Mouse (Mus musculus) kidney, embryonic 15.5 days (tissue): ENCODE data around the gene Asic1. TPM values are rescaled to one million over a fixed set of nuclear protein-coding genes. Genes with fewer than 3 reads are reported as not detected.
"Not testable (repeated sequence)": the region's sequence is repeated elsewhere in the genome, so short reads cannot be mapped to it uniquely, and the experiment has no call there.

ENCODE experiments used
- ATAC-seq: fragments of 200-750 bp; cut with Nextera tagmentation; replicated peaks from 2 replicates; pipeline ENCODE4 v1.8.0; 2017; ENCODE audit warnings: moderate TSS enrichment; ENCODE audit not compliant: low FRiP score
- H3K27ac ChIP-seq: fragments of 300-500 bp; sonication (generic); 2 replicates; pipeline ENCODE4 v1.5.1; 2015; ENCODE audit warnings: mild to moderate bottlenecking, inconsistent platforms
- H3K27me3 ChIP-seq: fragments of 300-500 bp; sonication (generic); 2 replicates; pipeline ENCODE4 v1.6.1; 2015; ENCODE audit warnings: inconsistent platforms
- H3K36me3 ChIP-seq: fragments of 300-500 bp; sonication (generic); 2 replicates; pipeline ENCODE4 v1.6.1; 2015; ENCODE audit warnings: inconsistent platforms
- H3K4me1 ChIP-seq: fragments of 300-500 bp; sonication (generic); 2 replicates; pipeline ENCODE4 v1.6.1; 2015; ENCODE audit warnings: inconsistent platforms
- H3K4me2 ChIP-seq: fragments of 300-500 bp; sonication (generic); 2 replicates; pipeline ENCODE4 v1.6.1; 2015; ENCODE audit warnings: moderate library complexity, mild to moderate bottlenecking, inconsistent platforms
- H3K4me3 ChIP-seq: fragments of 300-500 bp; sonication (generic); replicated peaks from 2 replicates; pipeline ENCODE4 v1.5.1; 2015; ENCODE audit warnings: mild to moderate bottlenecking, inconsistent platforms
- H3K9ac ChIP-seq: fragments of 300-500 bp; sonication (generic); 2 replicates; pipeline ENCODE4 v1.6.1; 2015; ENCODE audit warnings: mild to moderate bottlenecking, inconsistent platforms
- H3K9me3 ChIP-seq: fragments of 300-500 bp; sonication (generic); replicated peaks from 2 replicates; pipeline ENCODE4 v1.6.1; 2016; ENCODE audit warnings: inconsistent platforms
- WGBS: fragments of 180-500 bp; shearing (Covaris S2); methylation state at CpG from one replicate; pipeline ENCODE4 v1.1.7; 2015; ENCODE audit warnings: mixed read lengths; 5-methylcytosine and 5-hydroxymethylcytosine counted together
- polyA plus RNA-seq: library from polyadenylated mRNA; unstranded; fragments of >200 nt; fragmentation: Nextera tagmentation; extraction: Ambion mirVana; gene quantifications from 2 replicates; pipeline ENCODE4 v1.2.1, GENCODE M21; 2015

Gene Asic1
- polyA plus RNA-seq, 1 experiment from 2014 or later: 1.8 TPM

- ATAC-seq: no peak
- Histone ChIP-seq H3K9me3 (peaks cover 4% of the 10 kb centered on the region; the same call in 1 of the 2 replicates), H3K9ac (peak overlapping the region; percentile 93), H3K27ac (peak overlapping the region; percentile 97; the same call in 1 of the 2 replicates), H3K4me3 (peak overlapping the region; percentile 91), H3K27me3 (no peaks in the 10 kb centered on the region), H3K4me2 (peak overlapping the region; percentile 70), H3K36me3 (peaks cover 35% of the 10 kb centered on the region), H3K4me1 (peaks cover 49% of the 10 kb centered on the region)
- 69% methylated on average over 2 of the region's 2 CpGs for WGBS
These were observed 56.4 kb downstream of the Asic1 start for GRCm38 (mm10) chr15:99726549-99726948.

DNA sequence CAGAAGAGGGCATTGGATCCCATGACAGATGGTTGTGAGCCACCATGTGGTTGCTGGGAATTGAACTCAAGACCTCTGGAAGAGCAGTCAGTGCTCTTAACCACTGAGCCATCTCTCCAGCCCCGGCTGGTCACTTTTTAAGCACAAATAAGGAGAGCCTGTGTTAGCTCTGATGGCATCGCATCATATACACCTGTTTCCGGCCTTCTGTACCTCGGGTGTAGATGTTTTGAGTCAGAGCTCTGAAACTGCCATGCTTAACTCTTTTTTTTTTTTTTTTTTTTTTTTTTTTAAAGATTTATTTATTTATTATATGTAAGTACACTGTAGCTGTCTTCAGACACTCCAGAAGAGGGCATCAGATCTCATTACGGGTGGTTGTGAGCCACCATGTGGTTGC lies 56.9 kb downstream of the Asic1 start:
- peaks cover 44% of the 10 kb centered on the region for H3K4me1 ChIP-seq
- not testable (repeated sequence) for H3K4me3 ChIP-seq, H3K9ac ChIP-seq, H3K4me2 ChIP-seq, H3K9me3 ChIP-seq, H3K27ac ChIP-seq, ATAC-seq, H3K27me3 ChIP-seq
- peaks cover 39% of the 10 kb centered on the region for H3K36me3 ChIP-seq
- 89% methylated on average over 4 of the region's 5 CpGs for WGBS

GRCm38 (mm10) chr15:99727525-99727924 lies 57.4 kb downstream of the Asic1 start:
- H3K9me3 ChIP-seq: peaks cover 4% of the 10 kb centered on the region; the same call in 1 of the 2 replicates
- no peaks in the 10 kb centered on the region for H3K27me3 ChIP-seq
- peaks cover 39% of the 10 kb centered on the region for H3K4me1 ChIP-seq
- WGBS: 92% methylated on average over 12 of the region's 12 CpGs
- H3K9ac ChIP-seq: no peak overlapping the region
- no peak for ATAC-seq
- no peak overlapping the region for H3K27ac ChIP-seq
- no peak overlapping the region for H3K4me2 ChIP-seq
- peaks cover 42% of the 10 kb centered on the region for H3K36me3 ChIP-seq
- no peak overlapping the region for H3K4me3 ChIP-seq

DNA sequence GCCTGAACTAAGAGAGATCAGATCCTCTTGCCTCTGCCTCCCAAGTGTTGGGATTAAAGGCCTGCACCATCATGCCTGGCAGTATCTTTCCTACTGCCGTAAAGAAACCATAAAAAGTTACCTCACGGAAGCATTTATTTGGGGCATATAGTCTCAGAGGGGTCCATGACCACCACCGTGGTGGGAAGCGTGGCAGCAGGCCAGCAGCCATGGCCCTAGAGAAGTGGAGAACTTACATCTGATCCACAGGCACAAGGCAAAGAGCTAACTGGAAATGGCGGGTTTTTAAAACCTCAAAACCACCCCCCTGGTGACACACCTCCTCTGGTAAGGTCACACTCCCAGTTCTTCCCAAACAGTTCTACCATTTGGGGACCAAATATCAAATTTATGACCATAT lies 58.0 kb downstream of the Asic1 start:
- H3K4me3 ChIP-seq: no peak overlapping the region
- 94% methylated on average over 5 of the region's 5 CpGs for WGBS
- H3K27ac ChIP-seq: no peak overlapping the region
- peaks cover 49% of the 10 kb centered on the region for H3K36me3 ChIP-seq
- H3K27me3 ChIP-seq: no peaks in the 10 kb centered on the region
- ATAC-seq: no peak
- no peak overlapping the region for H3K4me2 ChIP-seq
- peaks cover 4% of the 10 kb centered on the region; the same call in 1 of the 2 replicates for H3K9me3 ChIP-seq
- H3K4me1 ChIP-seq: peaks cover 32% of the 10 kb centered on the region
- H3K9ac ChIP-seq: no peak overlapping the region

- no peak overlapping the region for H3K4me2 ChIP-seq
- H3K9ac ChIP-seq: no peak overlapping the region
- WGBS: 96% methylated on average over 4 of the region's 4 CpGs
- no peak overlapping the region for H3K4me3 ChIP-seq
- no peaks in the 10 kb centered on the region for H3K27me3 ChIP-seq
- peaks cover 4% of the 10 kb centered on the region; the same call in 1 of the 2 replicates for H3K9me3 ChIP-seq
- no peak overlapping the region for H3K27ac ChIP-seq
- peaks cover 22% of the 10 kb centered on the region for H3K4me1 ChIP-seq
- peaks cover 56% of the 10 kb centered on the region for H3K36me3 ChIP-seq
- no peak for ATAC-seq
These were observed 59.1 kb downstream of the Asic1 start for GRCm38 (mm10) chr15:99729056-99729783.

GRCm38 (mm10) chr15:99731167-99731566 lies 61.0 kb downstream of the Asic1 start:
- Histone ChIP-seq H3K36me3 (peaks cover 67% of the 10 kb centered on the region), H3K27ac (no peak overlapping the region), H3K27me3 (no peaks in the 10 kb centered on the region), H3K9me3 (peaks cover 4% of the 10 kb centered on the region; the same call in 1 of the 2 replicates), H3K4me1 (peaks cover 11% of the 10 kb centered on the region; the same call in 1 of the 2 replicates), H3K9ac (no peak overlapping the region), H3K4me3 (no peak overlapping the region), H3K4me2 (no peak overlapping the region)
- 100% methylated on average over 2 of the region's 2 CpGs for WGBS
- no peak for ATAC-seq

DNA sequence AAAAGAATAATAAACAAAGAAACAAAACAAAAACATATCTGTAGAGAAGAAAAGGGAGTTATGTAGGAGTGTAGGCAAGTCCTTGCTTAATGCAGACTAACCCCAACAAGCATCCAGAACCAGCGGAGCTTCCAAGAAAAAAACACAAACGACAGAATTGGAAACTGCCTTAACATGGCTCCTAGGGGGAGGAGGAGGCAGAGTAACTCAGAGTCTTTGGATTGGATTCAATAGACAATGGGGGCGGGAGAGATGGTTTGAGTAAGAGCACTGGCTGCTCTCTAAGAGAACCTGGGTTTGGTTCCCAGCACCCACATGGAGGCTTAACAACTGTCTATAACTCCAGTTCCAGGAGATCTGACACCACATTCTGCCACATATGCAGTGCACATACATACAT lies 61.5 kb downstream of the Asic1 start:
- peaks cover 6% of the 10 kb centered on the region; the same call in 1 of the 2 replicates for H3K4me1 ChIP-seq
- ATAC-seq: no peak
- peaks cover 72% of the 10 kb centered on the region for H3K36me3 ChIP-seq

GRCm38 (mm10) chr15:99733186-99733585 lies 63.0 kb downstream of the Asic1 start:
- no peaks in the 10 kb centered on the region for H3K27me3 ChIP-seq
- WGBS: 96% methylated on average over 5 of the region's 5 CpGs
- no peak overlapping the region for H3K4me2 ChIP-seq
- peaks cover 4% of the 10 kb centered on the region; the same call in 1 of the 2 replicates for H3K9me3 ChIP-seq
- no peak for ATAC-seq
- H3K27ac ChIP-seq: no peak overlapping the region
- H3K4me3 ChIP-seq: no peak overlapping the region
- H3K9ac ChIP-seq: no peak overlapping the region
- H3K36me3 ChIP-seq: peaks cover 78% of the 10 kb centered on the region
- H3K4me1 ChIP-seq: no peaks in the 10 kb centered on the region

More for the DNA sequence above, 61.5 kb downstream of the Asic1 start:
- H3K9me3 ChIP-seq: peaks cover 4% of the 10 kb centered on the region; the same call in 1 of the 2 replicates
- WGBS: 83% methylated on average over 3 of the region's 3 CpGs
- H3K9ac ChIP-seq: no peak overlapping the region
- no peaks in the 10 kb centered on the region for H3K27me3 ChIP-seq
- H3K4me2 ChIP-seq: no peak overlapping the region
- no peak overlapping the region for H3K27ac ChIP-seq
- no peak overlapping the region for H3K4me3 ChIP-seq

DNA sequence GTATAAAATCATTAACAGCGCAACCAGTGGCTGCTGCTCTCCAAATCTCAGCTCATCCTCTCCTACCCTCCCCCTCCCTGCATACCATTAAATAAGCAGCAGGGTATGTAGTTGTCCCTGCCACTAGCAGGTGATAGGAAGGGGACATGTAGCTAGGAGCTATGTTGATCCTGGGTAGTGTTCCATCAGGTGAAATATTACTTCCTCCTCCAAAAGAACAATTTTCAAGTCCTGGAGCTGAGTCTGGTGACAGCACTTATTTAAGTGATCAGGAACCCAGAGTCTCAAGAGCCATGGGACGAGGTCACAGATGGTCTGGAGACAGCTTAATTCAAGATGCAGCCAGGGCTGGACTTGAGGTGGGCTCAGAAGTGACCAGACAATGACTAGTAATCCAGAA lies 65.5 kb downstream of the Asic1 start:
- Histone ChIP-seq H3K4me2 (no peak overlapping the region), H3K4me1 (no peaks in the 10 kb centered on the region), H3K9ac (no peak overlapping the region), H3K9me3 (no peaks in the 10 kb centered on the region), H3K36me3 (peaks cover 82% of the 10 kb centered on the region), H3K27ac (no peak overlapping the region), H3K27me3 (no peaks in the 10 kb centered on the region), H3K4me3 (no peak overlapping the region)
- WGBS: 94% methylated on average over 2 of the region's 2 CpGs
- no peak for ATAC-seq

- H3K9ac ChIP-seq: no peak overlapping the region
- H3K4me3 ChIP-seq: no peak overlapping the region
- ATAC-seq: no peak
- no peaks in the 10 kb centered on the region for H3K9me3 ChIP-seq
- H3K4me2 ChIP-seq: no peak overlapping the region
- H3K27me3 ChIP-seq: no peaks in the 10 kb centered on the region
- no peaks in the 10 kb centered on the region for H3K4me1 ChIP-seq
- 90% methylated on average over 11 of the region's 11 CpGs for WGBS
- peaks cover 86% of the 10 kb centered on the region for H3K36me3 ChIP-seq
- H3K27ac ChIP-seq: no peak overlapping the region
These were observed 66.5 kb downstream of the Asic1 start for GRCm38 (mm10) chr15:99736675-99737074.

DNA sequence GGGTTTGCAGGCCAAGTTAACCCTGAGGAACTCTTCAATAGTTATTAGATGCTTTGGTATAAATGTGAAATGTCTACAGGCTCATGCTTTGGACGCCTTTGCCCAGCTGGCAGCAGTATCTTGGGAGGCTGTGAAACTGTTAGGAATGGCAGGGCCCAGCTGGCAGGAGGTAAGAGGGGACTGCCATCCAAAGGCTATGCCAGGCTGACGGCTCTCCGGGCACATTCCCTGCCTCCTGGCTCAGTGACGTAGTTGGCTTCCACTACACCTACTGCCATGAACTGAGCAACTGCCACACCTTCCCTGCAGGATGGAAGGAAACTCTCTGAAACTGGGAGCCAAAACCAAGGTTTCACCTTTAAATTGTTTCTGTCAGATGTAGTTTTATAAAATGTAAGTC lies 70.1 kb downstream of the Asic1 start:
- Histone ChIP-seq H3K27me3 (no peaks in the 10 kb centered on the region), H3K4me2 (no peak overlapping the region), H3K36me3 (peaks cover 94% of the 10 kb centered on the region), H3K9me3 (no peaks in the 10 kb centered on the region), H3K27ac (no peak overlapping the region), H3K4me3 (no peak overlapping the region), H3K4me1 (no peaks in the 10 kb centered on the region), H3K9ac (no peak overlapping the region)
- WGBS: 97% methylated on average over 4 of the region's 4 CpGs
- no peak for ATAC-seq
